Mouse (Mus musculus) colon, adult 2 months (tissue): ENCODE data around the gene Scgb2b15. TPM values are rescaled to one million over a fixed set of nuclear protein-coding genes. Genes with fewer than 3 reads are reported as not detected.

Source experiments
- polyA plus RNA-seq: library from polyadenylated mRNA; depleted of rRNA; stranded (reverse); fragments of >200 nt; gene quantifications from 2 replicates; pipeline ENCODE4 v1.2.3, GENCODE M21; 2012; rRNA removed

Scgb2b15 gene
- not detected in 2 replicates for polyA plus RNA-seq

GRCm38 (mm10) chr7:32829562-32829961, at the start of gene Scgb2b15:
Gene Scgb2b15 (minus strand): TSS chr7:32829662.

GRCm38 (mm10) chr7:32836254-32836653, 6.8 kb upstream of the Scgb2b15 start, which contains the start of gene Scgb1b15:
Gene Scgb1b15 (plus strand): TSS chr7:32836554.

Other genes starting within 250 kb of the Scgb2b15 start
- gene Scgb1b15, start 6.9 kb upstream of the Scgb2b15 start, polyA plus RNA-seq = not detected in 2 replicates
- gene Scgb2b17, start 226.9 kb upstream of the Scgb2b15 start, polyA plus RNA-seq = not detected in 2 replicates
- gene Scgb1b17, start 233.8 kb upstream of the Scgb2b15 start, polyA plus RNA-seq = not detected in 2 replicates